Mouse (Mus musculus) stomach, postnatal 0 days (tissue): ENCODE data around the gene Zfp3.

Source experiments
- CTCF ChIP-seq: IDR thresholded peaks from 2 replicates; pipeline ENCODE4 v1.5.1; 2016; ENCODE audit warnings: antibody characterized with exemption, low read depth, mild to moderate bottlenecking, moderate library complexity
- EP300 ChIP-seq: optimal IDR thresholded peaks from 2 replicates; pipeline ENCODE3; 2016; ENCODE audit warnings: antibody characterized with exemption

DNA sequence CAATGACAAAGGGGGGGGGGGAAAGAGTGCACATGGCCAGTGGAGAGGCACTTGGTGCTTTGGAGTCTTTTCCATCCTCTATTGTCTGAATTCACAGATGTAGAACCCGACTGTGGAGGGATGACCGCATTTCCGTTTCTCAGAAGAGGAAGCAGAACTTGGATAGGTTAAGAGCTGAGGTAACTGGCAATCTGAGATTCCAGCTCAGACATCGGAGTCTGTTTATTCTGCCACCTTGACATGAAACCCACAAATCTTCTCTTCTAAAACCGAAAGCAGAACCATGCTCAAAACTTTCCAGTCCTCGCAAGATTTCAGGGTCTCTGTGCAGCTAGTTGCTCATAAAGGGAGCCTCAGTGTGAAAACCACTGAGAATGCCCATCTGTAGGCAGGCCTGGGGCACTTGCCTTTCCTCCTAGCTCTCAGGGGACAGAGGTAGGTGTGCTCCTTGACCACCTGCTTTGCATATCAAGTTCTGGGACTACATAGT, 39.7 kb downstream of the Zfp3 start:
- TF ChIP-seq CTCF (no peak), EP300 (no peak)
